Mouse (Mus musculus) cortical plate, adult 2 months (tissue): Measurements from ENCODE around the gene Galnt10.

Source experiments
- CTCF ChIP-seq: fragments of 200-500 bp; IDR thresholded peaks from 2 replicates; pipeline ENCODE4 v1.5.1; 2011; ENCODE audit warnings: mild to moderate bottlenecking, control low read depth, low read length; ENCODE audit not compliant: insufficient read depth; ENCODE audit errors: extremely low read depth
- POLR2A ChIP-seq: fragments of 200-500 bp; IDR thresholded peaks from 2 replicates; pipeline ENCODE4 v1.6.1; 2011; ENCODE audit warnings: mild to moderate bottlenecking, low read length, control low read depth; ENCODE audit not compliant: insufficient read depth; ENCODE audit errors: extremely low read depth

DNA sequence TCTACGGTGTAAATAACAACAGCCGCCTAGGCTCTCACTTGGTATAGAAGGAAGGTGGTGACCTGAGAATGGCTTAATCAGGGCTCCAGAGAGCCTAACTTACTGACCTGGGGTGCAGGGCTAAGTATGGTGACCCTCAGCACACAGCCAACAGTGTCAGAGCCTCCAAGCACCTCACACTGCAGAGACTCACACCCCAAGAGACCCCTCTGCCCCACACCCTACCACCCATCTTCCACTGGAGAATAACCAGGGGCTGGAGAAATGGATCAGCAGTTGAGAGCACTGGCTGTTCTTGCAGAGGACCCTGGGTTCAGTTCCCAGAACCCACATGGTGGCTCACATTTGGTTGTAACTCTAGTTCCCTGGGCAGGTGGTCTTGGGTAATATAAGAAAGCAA is 12.2 kb upstream of the Galnt10 start:
- TF ChIP-seq POLR2A, result no peak
- no peak for TF ChIP-seq CTCF
